Comparison of ENCODE assay signal across 17 mouse cellular contexts in genomic region chr12:4322227-4322626, GRCm38 (mm10).
"Had no signal": no experiment of that assay in that cellular context is flagged by ENCODE, and none has a peak within 500 bp of the region (broad histone marks: within the 10 kb centered on the region; RNA-seq: fewer than 3 reads in every experiment).

No protein-coding gene starts in this region.

- H3K4me2 ChIP-seq: limb, embryonic 13.5 days; liver, embryonic 12.5 days; liver, embryonic 15.5 days; midbrain, embryonic 12.5 days; stomach, embryonic 15.5 days had no signal

- DNase-seq: kidney, adult 18-20 months; kidney, adult 9 months; kidney, postnatal 14 days; kidney, postnatal 4 days; liver; lung, adult 2 months; right cerebral cortex, postnatal 14 days; spleen, adult 18-20 months; thymus, postnatal 25 days had no signal

- H3K27me3 ChIP-seq: limb, embryonic 13.5 days; liver, embryonic 12.5 days; liver, embryonic 15.5 days; midbrain, embryonic 12.5 days; stomach, embryonic 15.5 days had no signal

- ATAC-seq: liver, embryonic 12.5 days; lung, postnatal 0 days had no signal

- H3K36me3 ChIP-seq: limb, embryonic 10.5 days; liver, embryonic 12.5 days; liver, embryonic 15.5 days; stomach, embryonic 15.5 days had no signal

- H3K9me3 ChIP-seq: limb, embryonic 10.5 days; limb, embryonic 13.5 days; liver, embryonic 12.5 days; liver, embryonic 15.5 days; midbrain, embryonic 12.5 days; stomach, embryonic 15.5 days had no signal

- H3K9ac ChIP-seq: limb, embryonic 13.5 days; liver, embryonic 12.5 days; liver, embryonic 15.5 days; midbrain, embryonic 12.5 days; stomach, embryonic 15.5 days had no signal

- H3K4me3 ChIP-seq: limb, embryonic 10.5 days; limb, embryonic 13.5 days; liver, embryonic 12.5 days; liver, embryonic 15.5 days; midbrain, embryonic 12.5 days; stomach, embryonic 15.5 days had no signal

- H3K4me1 ChIP-seq: liver, embryonic 12.5 days; liver, embryonic 15.5 days; midbrain, embryonic 12.5 days; stomach, embryonic 15.5 days had no signal

- H3K27ac ChIP-seq: limb, embryonic 10.5 days; limb, embryonic 13.5 days; liver, embryonic 12.5 days; liver, embryonic 15.5 days; macrophage; midbrain, embryonic 12.5 days; stomach, embryonic 15.5 days had no signal
